Mouse (Mus musculus) layer of hippocampus, postnatal 25 days (tissue): Measurements from ENCODE around the gene Ccdc14. TPM values are rescaled to one million over a fixed set of nuclear protein-coding genes. Genes with fewer than 3 reads are reported as not detected.
"Not testable (repeated sequence)": the region's sequence is repeated elsewhere in the genome, so short reads cannot be mapped to it uniquely, and the experiment has no call there.

Experiments used
- DNase-seq, 2 experiments: peaks; one replicate each; pipeline ENCODE4 v3.0.0; 2022; ENCODE audit warnings: mixed read lengths in 2 of 2, low spot score in 1 of 2; ENCODE audit errors: extremely low spot score in 1 of 2
- total RNA-seq, 2 experiments: library from RNA; stranded (reverse); gene quantifications; 2 replicates each; pipeline ENCODE4 v1.2.3; 2021

Gene Ccdc14
- total RNA-seq, 2 experiments from 2014 or later: 2.0 to 2.5 TPM

DNA sequence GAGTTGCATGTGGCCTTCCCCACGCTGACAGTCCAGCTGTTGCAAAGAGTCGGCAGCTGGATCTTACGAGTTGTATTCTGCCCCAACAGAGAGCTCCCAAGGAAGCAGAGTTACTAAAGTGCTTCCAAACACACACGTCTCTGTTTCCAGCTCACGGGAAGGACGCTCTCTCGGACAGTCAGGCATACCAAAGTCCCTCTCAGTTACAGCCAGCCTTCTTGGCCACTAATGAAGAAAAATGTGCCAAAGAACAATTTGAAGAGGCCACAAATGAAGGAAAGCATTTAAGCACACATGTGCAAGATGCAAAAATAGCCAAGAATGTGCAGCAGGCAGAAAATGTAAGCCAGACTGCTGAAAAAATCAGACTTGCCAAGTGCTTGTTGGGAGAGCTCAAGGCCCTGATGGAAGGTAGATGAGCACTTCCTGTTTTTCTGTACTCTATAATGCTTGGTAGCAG lies 16.1 kb downstream of the Ccdc14 start:
- no peak for DNase-seq

DNA sequence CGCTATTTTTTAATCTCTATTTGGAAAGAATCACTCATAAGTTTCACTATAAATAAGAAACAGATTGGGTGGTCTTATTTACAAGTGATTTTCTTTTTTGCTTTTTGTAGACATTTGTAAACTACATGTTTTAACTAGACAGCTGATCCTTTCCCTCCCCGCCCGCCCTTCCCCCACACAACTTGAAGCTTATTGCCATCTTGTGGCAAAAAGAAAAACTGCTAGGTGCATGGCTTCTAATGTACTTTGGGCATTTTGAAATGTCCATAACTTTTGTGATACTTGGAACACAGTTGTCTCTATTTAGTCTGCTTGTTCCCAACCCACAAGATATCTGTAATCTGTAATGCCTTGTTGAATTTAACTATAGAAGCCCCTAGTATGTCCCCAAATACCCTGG lies 21.1 kb downstream of the Ccdc14 start:
- no peak for DNase-seq

DNA sequence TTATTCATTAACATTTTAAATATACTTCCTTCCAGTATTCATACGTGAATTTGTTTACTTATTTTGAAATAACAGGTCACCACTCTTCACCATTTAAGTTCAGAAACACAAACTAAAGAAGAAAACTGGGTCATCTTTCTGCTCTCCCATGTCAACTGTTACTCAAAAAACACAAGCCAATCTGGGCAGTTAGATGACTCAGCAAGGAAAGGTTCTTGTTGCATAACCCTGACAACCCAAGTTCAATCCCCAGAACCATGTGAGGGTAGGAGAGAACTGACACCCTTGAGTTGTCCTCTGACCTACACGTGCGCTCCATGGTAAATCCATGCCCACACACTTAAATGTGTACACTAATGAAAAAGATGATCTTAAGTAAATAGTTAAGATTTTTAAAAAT lies 34.7 kb downstream of the Ccdc14 start:
- DNase-seq: no peak

DNA sequence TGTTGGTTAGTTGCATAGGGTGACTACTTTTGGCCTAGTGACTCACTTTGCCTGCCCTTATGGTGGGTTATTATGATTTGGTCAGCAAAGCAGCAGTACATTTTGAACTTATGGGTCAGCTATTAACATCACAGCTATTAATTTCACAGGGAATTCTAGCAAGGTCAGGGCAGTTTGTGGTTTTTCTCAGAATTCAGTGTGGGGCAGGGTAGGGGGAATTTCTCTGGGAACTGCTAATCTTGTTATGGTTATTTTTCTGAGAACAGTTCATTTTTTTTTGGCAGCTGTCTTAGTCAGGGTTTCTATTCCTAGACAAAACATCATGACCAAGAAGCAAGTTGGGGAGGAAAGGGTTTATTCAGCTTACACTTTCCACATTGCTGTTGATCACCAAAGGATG lies 38.2 kb downstream of the Ccdc14 start:
- not testable (repeated sequence) for DNase-seq

DNA sequence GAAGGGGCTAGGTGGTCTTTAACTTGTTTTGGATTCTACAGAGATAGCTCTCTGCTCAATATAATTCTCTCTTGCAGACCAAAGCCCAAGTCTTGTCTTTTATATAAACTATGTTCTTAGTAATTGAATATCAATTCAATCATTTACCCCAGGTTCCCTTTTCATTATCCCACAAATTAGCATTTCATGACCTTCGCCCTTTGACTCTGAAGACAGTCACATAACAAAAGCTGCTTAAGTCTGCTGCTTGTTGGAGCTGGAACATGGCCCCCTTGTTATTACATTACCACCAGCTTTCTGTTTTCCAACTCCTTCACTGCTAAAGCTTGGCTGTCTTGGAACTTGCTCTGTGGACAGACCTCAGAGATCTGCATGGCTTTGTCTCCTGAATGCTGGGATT lies 39.0 kb downstream of the Ccdc14 start:
- no peak for DNase-seq

DNA sequence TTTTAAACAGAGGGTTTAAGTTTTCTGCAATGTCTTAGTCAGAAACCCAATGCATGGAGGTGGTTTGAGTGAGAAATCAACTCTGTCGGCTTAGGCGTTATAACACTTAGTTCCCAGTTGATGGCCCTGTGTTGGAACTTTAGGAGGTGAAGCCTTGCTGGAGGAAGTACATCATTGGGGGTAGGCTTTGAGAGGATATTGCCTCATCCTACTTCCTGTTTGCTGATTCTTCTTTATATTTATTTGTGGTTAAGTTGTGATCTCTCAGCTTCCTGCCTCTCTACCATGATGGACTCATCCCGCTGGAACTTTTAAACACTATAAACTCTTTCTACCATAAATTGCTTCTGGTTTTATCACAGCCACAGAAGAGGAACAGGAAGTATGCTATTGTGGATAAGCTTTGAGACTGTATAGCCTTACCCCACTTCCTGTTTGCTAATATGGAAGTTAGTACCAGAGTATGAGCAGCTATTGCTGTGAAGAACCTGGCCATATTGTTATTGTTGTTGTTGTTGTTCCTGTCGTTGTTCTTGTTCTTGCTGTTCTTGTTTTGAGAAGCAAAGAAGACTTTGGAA lies 48.3 kb downstream of the Ccdc14 start:
- no peak for DNase-seq

DNA sequence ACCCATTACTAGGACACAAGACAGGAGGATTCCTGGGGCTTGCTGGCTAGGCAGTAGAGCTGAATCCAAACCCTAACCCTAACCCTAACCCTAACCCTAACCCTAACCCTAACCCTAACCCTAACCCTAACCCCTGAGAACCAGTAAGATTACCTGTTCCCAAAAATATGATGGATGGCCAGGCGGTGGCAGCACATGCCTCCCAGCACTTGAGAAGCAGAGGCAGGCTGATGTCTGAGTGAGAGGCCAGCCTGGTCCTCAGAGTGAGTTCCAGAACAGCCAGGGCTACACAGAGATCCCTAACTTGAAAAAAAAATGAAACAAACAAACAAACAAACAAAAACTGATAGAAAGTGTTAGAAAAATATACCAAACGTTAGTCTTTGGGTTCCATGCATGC lies 52.5 kb downstream of the Ccdc14 start:
- DNase-seq: peak in 1 of 2 experiments; percentile 4

DNA sequence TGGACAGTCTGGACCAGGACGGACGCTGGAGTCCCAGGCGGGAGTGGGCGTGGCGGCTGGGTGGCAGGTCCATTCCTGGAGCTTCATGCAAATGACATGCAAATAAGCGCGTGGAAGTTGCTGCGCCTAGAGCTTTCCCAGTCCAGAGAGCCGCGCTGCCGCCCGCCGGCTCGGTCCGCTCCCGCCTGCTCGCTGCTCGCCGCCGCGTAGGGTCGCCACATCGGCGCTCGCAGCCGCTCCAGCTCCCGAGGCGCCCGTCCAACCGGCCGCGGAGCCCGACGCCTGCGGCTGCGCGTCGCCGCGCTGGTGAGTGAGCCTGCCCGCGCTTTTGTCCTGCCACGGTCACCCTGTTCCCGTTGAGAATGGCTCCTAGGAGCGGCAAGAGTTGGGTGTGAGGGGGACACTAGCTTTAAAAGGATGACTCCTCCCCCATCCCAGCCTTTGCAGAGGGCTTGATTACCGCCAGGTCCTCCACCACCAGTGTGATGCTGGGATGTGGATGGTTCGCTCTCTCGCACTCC lies 54.7 kb downstream of the Ccdc14 start, which contains the start of gene Mylk:
Gene Mylk (plus strand): TSS at position 146 of the 521 bp plus-strand sequence.
- peak; percentile 26 to 50 for DNase-seq

DNA sequence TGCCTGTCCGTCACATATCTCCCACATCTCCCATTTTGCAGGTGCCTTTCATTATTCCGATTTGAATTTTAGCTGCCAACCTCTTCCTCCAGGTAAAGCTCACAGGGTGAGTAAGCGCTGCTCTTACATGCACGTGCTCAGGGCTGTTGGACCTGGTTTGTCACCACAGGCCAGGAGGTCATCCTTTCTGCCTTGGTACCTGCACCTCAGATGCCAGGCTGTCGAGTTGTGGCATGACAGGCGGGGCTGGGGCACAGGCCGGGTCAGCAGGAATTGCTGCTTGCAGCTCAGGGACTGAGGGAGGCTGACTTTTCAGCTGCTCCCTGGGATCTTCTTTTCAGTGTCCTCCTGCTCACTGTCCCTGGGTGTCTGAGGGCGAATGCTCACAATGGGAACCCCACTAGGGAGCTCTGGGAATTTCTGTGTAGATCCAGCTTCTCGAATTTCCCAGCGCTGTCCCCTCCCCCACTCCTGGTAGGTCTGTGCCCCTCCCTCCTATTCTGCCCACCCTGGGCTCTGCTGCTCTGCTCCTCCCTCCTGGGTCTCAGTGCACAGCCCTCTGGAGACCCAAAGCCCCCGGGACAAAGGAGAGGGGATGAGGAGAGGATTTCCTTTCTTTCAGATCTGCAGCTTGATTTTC lies 57.8 kb downstream of the Ccdc14 start:
- no peak for DNase-seq

DNA sequence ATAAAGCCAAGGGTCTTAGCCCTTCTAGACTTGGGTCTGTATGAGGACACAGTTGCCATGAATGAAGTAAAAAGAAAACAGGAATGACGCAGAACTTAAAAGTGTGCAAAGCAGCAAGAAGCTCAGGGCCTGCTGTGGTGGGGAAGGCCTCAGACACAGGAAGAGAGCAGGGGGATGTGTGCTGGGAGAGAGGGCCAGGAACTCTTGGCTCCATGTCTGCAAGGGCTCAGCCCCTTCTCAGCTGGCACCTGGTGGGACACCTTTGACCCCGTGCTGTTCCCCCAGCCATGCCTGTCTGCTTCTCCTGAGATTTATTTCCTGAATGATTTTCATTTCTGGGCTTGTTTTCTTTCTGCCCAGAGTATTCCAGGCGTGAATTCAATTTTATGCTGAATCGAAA lies 59.1 kb downstream of the Ccdc14 start:
- no peak for DNase-seq

DNA sequence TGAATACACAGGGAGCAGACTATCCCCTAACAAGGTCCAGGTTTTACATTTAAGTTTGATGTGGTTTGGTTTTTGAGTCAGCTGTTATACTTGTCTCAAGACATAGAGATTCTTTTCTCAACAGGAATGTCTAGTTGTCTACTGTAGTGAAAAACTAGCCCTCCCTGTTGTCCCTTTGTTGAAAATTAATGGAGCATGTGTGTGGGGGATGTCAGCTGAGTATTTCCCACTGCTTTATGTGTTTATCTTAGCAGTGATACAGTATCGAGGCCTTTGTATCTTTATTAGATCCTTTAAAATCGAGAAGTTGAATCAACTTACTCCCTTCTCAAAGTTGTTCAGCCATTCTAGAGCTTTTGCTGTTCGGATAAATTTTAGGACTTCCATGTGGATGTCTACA lies 61.6 kb downstream of the Ccdc14 start:
- DNase-seq: no peak

DNA sequence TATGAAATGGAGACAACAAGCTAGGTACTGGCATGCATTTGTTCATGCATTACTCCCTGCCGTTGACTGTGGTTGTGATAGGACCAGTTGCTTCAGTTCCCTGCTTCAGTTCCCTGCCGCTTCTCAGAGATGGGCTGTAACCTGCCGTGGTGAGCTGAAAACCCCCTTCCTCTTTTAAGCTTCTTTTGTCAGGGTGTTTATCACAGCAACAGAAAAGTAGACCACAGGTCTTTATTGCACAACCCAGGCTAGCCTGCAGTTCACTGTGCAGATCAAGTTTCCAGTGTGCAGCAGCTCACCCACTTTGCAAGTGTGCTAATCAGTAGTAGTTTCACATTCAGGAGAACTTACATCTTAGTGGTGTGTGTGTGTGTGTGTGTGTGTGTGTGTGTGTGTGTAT lies 62.6 kb downstream of the Ccdc14 start:
- no peak for DNase-seq

DNA sequence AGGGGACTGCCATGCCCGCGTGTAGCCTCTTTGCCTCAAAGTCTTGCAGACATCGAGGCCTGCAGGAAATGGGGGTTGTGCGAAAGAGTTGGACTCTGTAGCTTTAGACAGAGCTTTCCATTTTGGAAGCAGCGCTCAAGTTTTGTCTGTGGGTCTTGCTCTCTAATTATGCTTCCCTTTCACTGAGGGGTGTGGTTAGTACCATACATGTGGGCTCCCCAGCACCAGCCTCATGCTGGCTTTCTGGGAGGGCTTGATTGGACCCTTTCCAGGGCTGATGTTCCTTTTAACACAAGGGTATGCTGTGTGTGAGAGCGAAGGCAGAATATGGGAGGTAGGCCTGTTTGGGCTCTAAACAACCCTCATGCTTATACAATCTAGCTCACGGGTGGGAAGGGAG lies 66.6 kb downstream of the Ccdc14 start:
- no peak for DNase-seq

DNA sequence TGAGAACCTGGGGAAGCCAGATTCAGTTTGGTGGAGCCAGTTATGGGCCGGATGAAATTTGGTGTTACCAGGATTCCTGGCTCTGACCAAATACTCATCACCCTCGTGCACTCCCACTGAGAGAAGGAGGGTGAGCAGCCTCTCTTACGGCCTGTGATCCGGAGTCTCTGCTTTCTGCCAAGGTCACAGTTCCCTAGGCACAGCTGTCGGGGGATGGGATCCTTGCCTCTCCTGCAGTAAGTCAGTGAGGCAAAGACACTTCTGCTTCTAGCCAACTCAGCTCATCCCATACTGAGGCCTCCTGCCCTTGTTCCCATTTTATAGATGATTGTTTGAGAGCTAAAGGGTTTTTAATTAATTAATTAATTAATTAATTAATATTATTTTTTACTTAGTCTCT lies 67.8 kb downstream of the Ccdc14 start:
- DNase-seq: no peak

DNA sequence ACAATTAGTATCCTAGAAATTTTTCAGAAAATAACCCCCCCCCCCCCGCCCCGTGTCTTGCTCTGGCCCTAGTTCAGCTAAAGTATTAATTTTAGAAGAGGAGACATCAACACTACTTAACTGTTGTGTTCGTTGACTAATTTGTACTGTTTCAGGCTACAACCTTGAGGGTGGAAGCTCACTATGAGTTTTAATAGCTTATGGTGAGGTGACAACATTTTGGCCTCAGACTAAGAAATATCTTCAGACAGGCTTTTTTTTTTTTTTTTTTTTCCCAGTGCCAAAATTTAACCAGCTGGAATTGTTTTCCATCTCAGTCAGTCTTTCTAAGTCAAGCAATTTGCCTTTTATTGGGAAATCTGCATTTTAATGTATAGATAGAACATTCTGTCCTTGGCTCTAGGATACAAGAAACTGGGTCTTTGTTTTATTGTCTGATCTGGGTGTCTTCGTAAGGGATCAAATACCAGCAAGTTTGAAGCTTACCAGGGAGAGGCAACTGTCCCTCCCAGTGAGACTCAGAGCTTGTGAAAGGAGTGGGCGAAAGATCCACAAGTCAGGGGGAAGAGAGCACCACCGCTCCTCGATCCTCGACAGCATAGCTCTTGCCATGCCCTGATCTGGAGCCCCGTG lies 73.7 kb downstream of the Ccdc14 start:
- no peak for DNase-seq

DNA sequence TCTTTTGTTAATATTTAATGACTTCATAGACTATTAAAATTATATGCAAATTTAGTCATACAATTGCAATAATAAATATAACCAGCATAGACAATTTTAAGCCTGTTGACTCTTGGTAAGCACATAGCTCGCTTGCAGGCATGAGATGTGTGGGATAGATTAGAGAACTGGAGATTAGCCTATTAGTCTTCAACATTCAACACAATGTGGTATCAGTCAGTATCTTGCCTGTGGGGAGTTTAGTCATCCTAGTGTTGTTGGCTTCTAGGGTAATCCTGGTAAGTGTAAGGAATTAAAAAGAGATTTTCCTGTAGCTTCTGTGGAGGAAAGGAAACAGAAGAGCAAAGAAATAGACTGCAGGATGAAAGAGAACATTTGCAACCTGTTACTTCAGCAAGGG lies 75.2 kb downstream of the Ccdc14 start:
- no peak for DNase-seq

DNA sequence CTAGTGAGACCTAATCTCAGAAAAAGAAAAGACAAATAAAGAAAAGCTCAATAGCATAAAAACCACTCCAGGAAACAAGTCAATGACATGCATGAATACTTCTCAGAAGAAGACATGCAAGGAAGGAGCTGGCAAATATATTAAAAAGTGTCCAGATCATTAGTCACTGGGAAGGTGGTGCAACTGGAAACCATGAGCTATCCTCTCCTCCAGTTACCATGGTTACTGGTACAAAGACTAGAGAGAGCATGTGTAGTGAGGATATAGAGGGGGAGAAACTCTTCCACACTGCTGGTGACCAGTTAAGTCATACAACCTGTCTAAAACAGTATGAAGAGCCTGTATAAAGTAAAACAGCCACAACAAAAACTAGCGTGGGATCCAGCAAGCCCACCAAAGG lies 75.8 kb downstream of the Ccdc14 start:
- no peak for DNase-seq

DNA sequence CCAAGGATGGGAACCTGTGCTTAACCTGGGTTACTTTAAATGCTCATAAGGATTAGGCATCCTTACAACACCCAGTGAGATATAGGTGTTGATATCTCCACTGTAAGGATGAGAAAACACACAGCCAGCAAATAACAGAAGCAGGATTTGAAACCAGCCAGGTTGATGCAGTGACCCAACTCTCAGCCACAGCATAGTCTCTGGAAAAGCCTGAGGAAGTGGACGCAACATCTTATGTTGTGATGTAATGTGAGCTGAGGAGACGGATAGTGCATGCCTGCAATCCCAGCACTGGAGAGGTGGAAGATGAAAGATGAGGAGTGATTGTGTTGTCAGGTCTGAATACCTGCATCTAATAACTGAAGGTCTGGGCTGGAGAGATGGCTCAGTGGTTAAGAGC lies 77.0 kb downstream of the Ccdc14 start:
- no peak for DNase-seq

DNA sequence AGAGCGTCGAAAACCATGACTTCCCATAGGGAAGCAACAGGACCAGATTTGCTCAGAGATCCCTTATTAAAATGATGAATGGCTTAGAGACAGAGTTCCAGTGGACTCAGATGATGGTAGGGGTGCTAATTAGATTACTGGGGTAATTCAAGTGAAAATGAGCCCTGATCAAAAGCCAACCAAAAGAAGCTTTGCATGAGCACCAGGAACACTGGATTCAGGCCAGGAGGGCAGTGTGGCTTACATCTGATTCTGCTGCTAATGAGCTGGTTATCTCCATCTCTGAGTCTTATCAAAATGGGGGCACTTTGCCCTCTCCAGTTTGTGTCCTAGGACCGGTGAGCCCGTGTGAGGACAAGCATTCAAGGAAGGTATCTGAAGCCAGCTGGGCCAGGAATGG lies 78.0 kb downstream of the Ccdc14 start:
- no peak for DNase-seq

DNA sequence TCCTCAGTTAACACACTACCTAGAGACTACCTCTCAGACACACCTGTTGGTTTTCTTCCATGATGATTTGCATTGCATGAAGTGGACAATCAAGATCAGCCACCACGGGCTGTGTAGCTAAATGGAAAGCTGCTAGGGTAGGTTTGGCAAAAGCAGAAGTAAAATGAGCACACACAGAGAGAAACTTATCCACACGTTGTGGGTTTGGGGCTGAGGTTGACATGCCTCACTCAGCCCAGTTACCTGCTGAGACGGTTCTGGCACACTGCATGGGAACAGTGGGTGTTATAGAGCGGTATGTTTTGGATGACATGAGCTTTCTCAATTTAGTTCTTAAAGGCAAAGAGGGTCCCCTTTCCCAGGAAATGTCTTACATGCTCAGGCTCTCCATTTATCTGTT lies 79.7 kb downstream of the Ccdc14 start:
- no peak for DNase-seq

DNA sequence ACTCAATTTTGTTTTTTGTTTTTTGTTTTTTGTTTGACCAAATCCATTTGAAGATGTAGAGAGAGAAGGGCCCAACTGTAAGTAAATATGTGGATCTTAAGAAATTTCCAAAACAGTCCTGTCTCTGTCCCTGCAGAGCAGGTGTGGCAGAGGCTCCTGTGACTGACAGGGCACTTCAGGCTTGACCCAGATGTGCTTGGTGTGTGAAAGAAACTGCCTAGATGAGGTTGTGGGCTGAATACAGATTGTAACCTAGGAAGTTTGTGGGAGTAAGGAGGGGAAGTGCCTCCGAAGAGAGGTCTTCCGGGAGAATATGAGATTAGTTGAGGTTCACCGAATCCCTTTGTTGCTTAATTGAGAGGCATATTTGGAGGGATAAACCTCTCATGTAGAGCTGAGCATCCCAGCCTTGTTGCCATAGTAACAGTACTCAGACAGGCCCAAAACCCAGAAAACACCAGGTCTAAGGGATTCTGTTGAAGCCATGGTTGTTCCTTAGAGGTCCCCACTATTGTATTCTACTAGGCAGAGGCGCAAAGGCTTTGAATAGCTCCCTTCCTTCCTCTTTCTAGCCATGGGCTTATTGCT lies 82.1 kb downstream of the Ccdc14 start:
- no peak for DNase-seq
